Mouse (Mus musculus): ENCODE results near the gene Rwdd3.

The Rwdd3 gene

DNA sequence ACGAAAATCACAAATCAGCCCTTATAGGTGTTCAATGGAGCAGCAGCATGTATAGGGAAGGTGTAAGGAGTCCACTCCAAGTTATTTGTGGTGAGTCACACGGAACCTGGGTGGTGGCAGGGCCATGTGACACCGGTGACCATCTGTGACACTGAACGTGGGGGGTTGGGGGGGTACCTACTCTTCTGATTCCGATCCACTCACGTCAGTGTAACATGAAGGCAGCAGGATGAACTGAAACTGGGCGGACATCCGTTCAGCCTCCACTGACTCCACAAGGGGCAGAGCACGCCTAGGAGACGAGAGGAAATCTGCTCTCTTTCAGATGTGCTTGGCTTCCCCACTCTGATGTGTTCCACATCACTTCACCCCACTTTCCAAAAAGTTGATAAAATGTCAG, 11.9 kb downstream of the Rwdd3 start:
- DNase-seq, result no peak

DNA sequence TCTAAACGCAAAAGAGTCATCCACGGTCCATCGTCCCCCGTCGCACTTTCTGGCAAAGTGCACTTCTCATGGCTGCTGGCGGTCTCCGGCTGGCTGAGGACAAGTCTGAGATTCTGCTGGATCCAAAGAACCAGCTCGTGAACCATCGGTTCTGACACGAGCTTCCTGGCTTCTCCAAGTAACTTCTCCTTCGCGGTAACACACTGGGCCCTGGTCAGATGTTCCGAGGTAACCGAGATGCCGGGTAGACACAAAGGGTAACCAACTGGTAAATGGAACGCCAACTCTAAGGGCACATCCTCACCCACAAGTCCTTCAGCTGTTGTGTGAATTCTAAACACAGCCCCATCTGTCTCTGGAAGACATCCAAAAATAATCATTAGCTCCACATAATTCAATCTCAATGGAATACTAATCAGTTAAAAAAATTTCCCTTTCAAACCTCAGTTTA, 12.6 kb downstream of the Rwdd3 start:
- no peak for DNase-seq

GRCm38 (mm10) chr3:121157546-121158330, 13.8 kb downstream of the Rwdd3 start:
- DNase-seq, result no peak

DNA sequence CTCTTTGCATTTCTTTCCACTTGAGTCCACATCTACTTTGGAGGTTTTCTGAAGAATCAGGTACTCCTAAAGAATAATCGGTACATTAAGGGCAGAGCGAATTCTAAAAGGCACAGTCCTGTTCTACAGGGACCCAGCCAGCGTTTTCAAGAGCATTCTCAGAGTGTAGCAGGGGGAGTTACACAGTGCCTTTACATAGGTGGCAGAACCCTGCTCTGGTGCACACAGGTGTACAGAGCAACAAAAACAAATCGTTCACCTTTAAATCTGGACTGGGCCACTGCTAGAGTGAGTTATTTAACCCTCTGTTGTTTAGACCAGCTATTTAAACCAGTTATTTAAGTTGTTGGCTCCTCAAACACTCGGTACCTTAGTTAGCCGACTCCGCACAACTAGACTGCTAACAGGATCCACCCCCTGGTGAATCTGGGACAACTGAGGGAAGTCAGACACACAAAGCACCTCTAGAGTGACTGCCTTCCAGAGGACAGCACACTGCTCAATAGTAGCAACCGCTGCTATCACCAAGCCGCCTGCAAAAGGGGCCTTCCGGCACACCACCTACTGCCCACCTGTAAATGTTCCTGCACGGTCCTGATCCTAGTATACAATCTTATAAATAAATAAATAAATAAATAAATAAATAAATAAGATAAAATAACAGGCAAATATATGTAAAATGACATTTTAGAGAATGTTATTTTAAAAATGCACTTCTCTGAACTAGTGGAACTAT, 14.9 kb downstream of the Rwdd3 start:
- DNase-seq, result no peak

DNA sequence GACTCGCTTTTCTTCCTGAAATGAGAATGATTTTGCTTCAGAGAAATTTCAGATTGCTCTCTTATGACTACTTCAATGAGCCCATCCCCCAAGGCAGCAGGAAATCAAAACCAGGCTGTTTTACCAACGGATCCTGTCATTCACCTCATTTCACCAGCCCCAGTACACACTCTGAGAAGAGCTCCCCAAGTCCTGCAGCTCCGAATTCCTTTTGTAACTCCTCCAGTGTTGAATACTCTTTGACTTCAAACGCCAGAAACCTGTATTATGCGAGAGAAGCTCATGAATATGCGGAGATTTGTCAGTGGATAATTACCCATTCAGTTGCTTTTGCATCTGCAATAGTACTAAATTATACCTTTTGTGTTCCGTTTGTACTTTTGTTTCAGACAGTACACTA, 15.5 kb downstream of the Rwdd3 start:
- DNase-seq, result no peak

DNA sequence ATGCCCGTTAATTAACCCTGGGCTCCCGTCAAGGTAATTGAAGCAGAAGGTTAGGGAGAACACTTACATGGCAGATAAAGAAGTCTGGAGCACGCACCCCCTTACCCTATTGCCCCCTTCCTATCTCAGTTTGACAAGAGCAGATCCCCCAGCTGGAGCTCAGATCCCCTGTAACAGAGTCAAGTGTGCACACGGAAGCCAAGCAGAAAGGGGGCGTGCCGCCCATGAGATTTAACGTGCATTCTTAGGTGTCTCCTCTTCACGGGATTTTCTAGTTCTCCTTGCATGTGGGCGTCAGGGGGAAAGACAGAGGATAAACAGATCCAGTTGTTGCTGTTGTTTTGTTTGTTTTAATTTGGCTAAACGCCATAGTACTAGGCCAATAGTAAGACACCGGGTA, 37.6 kb downstream of the Rwdd3 start:
- no peak for DNase-seq

DNA sequence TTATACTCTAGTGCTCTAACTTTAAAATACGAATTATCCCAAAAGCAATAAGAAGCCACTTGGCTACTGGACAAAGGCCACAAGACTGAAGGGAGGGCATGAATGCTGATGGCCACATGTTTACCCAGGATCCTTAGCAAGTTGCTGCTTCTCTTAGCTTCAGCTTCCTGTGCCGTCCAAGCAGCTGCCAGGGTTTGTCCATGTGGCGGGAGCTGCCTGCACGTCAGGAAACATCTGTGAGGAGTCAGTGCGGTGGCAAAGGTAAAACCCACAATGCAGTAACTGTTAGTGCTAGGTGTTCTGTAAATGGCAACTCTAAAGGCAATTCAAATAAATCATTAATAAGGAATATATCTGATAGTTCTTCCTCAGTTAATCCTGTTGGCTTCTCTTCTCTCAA, 38.5 kb downstream of the Rwdd3 start:
- no peak for DNase-seq

- DNase-seq, result no peak
Measured at GRCm38 (mm10) chr3:121127171-121127570, 44.3 kb downstream of the Rwdd3 start.

DNA sequence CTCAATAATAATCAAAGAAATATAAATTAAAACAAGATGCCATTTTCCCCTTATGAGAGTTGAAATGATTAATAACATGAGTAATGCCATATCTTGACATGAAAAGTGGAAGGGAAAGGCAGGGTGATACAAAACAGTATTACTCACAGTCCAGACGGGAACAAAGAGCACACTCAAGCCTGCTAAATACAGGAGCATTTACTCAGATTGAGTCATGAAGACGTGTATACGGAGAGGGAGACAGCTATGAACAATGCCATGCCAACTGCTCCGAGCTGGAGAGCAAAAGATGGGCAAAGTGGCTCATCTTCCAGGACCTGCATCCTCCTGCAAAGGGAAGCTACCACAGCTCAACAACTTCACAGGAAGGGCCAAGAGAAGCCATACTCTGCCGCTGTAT, 45.0 kb downstream of the Rwdd3 start:
- DNase-seq, result no peak

DNA sequence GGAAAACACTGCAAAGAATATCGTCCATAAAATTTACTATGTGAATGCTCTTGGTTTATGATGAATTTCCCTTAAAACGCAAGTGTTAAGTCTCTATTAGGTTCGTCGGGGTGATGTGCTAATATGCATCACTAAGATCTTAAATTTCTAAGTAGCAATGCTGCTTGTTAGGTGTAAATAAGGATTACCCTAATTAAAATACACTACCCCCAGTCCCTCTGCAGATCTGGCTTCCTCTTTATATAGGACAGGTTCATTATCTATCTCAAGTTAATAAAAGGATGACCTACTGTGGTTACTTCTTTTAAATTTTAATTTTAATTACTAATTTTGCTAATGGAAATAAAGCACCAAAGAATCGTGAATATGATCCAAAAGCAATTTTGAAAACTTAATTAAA, 50.4 kb downstream of the Rwdd3 start:
- no peak for DNase-seq

DNA sequence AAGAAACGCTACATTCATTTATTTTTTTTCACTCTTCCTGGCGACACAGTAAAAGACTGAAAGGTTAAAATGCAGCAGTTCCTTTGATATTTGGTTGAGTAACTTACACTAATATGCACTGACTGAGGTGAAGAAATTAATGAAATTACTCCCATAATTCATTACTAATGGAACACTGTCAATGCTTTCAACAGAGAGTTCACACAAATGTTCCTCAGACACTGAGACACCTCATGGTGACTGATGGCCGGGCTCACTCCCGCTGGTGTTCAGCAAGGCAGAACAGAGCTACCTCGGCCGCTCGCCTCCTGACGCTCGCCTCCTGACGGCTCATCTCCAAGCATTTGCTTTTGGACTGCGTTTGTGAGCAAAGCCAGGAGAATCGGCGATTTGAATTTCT, 54.9 kb downstream of the Rwdd3 start:
- DNase-seq, result no peak

DNA sequence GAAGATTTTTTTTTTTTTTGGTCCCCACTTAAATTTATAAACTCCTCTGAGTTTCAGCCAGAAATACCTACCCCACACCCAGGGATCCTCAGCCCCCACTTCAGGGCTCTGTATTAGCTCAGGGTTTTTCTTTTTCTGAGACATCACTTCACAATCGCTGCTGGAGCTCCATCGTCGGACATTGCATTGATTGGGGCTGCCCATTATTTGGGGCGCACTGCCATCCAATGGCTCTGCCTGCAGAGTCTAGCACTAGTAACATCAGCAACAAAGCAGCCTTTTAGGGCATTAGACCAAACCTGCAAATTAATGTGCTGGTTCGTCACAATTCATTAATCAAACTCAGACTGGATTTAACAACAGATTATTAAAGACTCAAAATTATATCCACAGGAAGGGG, 55.4 kb downstream of the Rwdd3 start:
- DNase-seq, result no peak

DNA sequence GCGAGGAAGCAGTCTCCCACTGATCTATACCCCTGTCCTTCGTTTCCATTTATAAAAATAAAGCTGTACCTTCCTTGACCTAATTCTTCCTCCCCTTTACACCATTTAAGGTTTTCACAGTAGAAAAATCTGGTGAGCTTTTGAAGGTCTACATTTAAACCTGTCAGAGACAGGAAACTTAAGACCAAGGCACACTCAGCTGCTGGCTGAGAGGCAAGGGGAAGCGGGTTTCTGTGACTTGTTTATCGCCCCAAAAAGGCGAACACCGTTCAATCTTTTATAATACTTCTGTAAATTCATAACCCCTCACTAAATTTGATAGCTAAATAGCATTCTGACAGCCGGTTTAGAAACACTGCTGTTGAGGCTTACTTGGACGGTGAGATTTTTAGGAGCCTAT, 60.4 kb downstream of the Rwdd3 start:
- no peak for DNase-seq

GRCm38 (mm10) chr3:121110430-121110829, 61.1 kb downstream of the Rwdd3 start:
- no peak for DNase-seq

DNA sequence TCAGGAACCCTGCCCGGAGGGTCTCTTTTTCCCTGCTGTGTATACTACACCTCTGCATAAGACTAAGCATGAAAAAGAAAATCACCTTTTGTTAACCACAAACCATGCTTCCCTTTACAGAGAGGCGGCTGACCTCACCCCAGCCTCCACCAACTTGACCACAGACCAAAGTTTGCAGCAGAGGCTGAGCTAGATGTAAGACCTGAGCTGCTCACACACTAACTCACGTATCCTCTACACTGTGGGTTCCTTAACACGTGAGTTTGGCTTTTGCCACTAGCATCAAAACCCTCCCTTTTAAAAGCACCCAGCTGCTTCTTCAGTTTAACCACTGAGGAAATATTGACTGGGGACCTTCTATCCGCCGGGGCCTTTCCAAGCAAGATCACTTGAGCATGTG, 64.0 kb downstream of the Rwdd3 start:
- DNase-seq, result peak; percentile 3

- no peak for DNase-seq
Measured at GRCm38 (mm10) chr3:121105408-121105708, 66.1 kb downstream of the Rwdd3 start.
